Mouse (Mus musculus): ENCODE data around the gene Cdc27. TPM values are rescaled to one million over a fixed set of nuclear protein-coding genes. Genes with fewer than 3 reads are reported as not detected.

The Cdc27 gene
- total RNA-seq, 2 experiments from 2014 or later, result 32.4 to 40.6 TPM

- intact Hi-C loops (cut with DNase I), result loop anchor here (5.0 kb wide), 1 partner anchor 191 kb away; no protein-coding TSS in a partner anchor
- DNase-seq, result no peak
Observed at GRCm38 (mm10) chr11:104508455-104508854, 42.0 kb downstream of the Cdc27 start.

- intact Hi-C loops (cut with DNase I), result no loop called here
- DNase-seq, result no peak
Observed at GRCm38 (mm10) chr11:104488292-104488691, 62.1 kb downstream of the Cdc27 start.

- DNase-seq, result no peak
- intact Hi-C loops (cut with DNase I), result no loop called here
Observed at GRCm38 (mm10) chr11:104481971-104482370, 68.4 kb downstream of the Cdc27 start.

- no peak for DNase-seq
- intact Hi-C loops (cut with DNase I), result no loop called here
Observed at GRCm38 (mm10) chr11:104479505-104479904, 70.9 kb downstream of the Cdc27 start.

- intact Hi-C loops (cut with DNase I), result no loop called here
- peak; percentile 93 to 94 for DNase-seq
Observed at GRCm38 (mm10) chr11:104469371-104469835, 81.0 kb downstream of the Cdc27 start.

GRCm38 (mm10) chr11:104468751-104469268 lies 81.6 kb downstream of the Cdc27 start, which contains the start of gene Kansl1:
Kansl1 (minus strand) TSS chr11:104468861.
- intact Hi-C loops (cut with DNase I), result no loop called here
- no peak for DNase-seq

GRCm38 (mm10) chr11:104467698-104468097 lies 82.7 kb downstream of the Cdc27 start:
- intact Hi-C loops (cut with DNase I), result no loop called here
- DNase-seq, result no peak

- DNase-seq, result peak; percentile 73 to 83
- intact Hi-C loops (cut with DNase I), result loop anchor here (1.0 to 2.0 kb wide), 2 partner anchors 115 to 146 kb away; no protein-coding TSS in a partner anchor
Observed at GRCm38 (mm10) chr11:104461551-104461950, 88.9 kb downstream of the Cdc27 start.

- intact Hi-C loops (cut with DNase I), result loop anchor here (2.0 kb wide), 1 partner anchor 113 kb away; no protein-coding TSS in a partner anchor
- DNase-seq, result no peak
Observed at GRCm38 (mm10) chr11:104459671-104460070, 90.7 kb downstream of the Cdc27 start.

GRCm38 (mm10) chr11:104458507-104458906 lies 91.9 kb downstream of the Cdc27 start:
- DNase-seq, result no peak
- intact Hi-C loops (cut with DNase I), result no loop called here

Other genes starting within 250 kb of the Cdc27 start
- 10 to 100 TPM; 34.4 to 37.4 TPM for gene Kansl1, start 81.8 kb downstream of the Cdc27 start, total RNA-seq (2021)
- 100 to 1,000 TPM; 257 to 700 TPM for gene Myl4, start within 50 bp of the Cdc27 start, total RNA-seq (2021)
- gene Itgb3, start 57.4 kb upstream of the Cdc27 start, total RNA-seq (2021), result 1 to 10 TPM; 5.8 to 7.3 TPM
- gene Gm11639, start 135.1 kb upstream of the Cdc27 start, total RNA-seq (2021), result under 1 TPM; 0.07 TPM